Mouse (Mus musculus): Measurements from ENCODE around the gene Mrps27.
A peak's percentile ranks its signal among the peaks of the same experiment; 100 is the strongest.

Mrps27 gene

DNA sequence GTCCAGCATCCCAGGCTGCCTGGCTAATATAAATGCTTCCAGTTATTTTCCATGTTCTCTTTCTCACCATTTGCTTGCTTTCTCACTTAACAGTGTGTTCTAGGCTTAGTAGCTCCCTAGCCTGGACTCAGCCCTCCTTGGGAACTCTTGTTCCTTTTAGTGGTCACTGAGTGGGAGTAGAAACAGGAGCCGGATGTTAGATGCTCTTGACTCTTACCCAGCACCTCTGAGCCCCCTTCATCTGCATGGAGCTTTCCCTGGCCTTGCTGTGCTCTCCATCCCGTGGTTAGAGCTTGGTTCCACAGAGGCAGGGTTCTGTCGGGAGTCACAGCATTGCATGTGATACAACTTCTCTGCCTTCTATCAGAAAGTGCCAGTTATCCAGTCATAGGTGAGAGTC lies 7.0 kb downstream of the Mrps27 start:
- no peak for DNase-seq (ENCODE audit: low spot score in 2 of 2)

GRCm38 (mm10) chr13:99352758-99353489 lies 8.3 kb downstream of the Mrps27 start:
- peak; percentile 85 to 94 for DNase-seq (ENCODE audit: low spot score in 2 of 2)

GRCm38 (mm10) chr13:99353490-99353851 lies 8.9 kb downstream of the Mrps27 start:
- DNase-seq (ENCODE audit: low spot score in 2 of 2): no peak

DNA sequence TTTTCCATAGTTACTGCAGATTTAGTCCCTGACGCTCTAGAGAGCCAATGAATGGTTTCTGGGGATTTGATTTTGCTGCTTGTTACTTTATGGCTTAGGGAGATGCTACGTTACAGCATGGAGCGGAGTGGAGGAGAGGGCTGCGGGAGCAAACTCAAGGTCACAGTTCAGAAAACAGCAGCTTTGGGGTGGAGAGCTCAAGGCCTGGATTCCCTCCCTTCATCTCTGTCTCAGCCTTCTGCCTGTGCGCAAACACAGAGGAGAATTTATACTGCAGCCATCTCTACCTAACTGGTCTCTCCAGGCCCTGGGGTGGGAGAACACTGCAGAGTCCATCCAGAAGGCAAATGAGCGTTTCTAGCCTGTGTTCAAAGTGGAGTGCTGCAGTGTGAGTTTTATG lies 10.5 kb downstream of the Mrps27 start:
- no peak for DNase-seq (ENCODE audit: low spot score in 2 of 2)

DNA sequence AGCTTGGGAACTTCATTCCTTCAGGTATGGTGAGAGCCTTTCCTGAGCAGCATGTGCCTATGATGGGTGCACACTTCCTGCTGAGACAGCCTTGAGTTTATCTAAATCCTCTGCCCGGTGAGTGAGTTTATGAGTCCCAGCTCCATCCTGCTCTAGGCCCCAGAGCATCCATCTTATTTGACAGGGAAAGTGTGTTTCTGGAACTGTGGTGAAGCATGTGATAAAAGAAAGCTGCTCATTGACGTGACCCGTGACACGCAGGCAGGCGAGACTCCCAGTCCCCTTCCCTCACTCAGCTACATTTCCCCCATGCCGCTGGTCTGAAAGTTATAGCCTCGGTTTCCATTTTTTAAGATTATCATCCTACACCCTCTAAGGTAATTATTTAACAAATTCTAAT lies 11.3 kb downstream of the Mrps27 start:
- DNase-seq (ENCODE audit: low spot score in 2 of 2): no peak

- no peak for DNase-seq (ENCODE audit: low spot score in 2 of 2)
These were observed 12.1 kb downstream of the Mrps27 start for GRCm38 (mm10) chr13:99356428-99357265.

- no peak for DNase-seq (ENCODE audit: low spot score in 2 of 2)
These were observed 14.3 kb downstream of the Mrps27 start for GRCm38 (mm10) chr13:99358921-99359320.

DNA sequence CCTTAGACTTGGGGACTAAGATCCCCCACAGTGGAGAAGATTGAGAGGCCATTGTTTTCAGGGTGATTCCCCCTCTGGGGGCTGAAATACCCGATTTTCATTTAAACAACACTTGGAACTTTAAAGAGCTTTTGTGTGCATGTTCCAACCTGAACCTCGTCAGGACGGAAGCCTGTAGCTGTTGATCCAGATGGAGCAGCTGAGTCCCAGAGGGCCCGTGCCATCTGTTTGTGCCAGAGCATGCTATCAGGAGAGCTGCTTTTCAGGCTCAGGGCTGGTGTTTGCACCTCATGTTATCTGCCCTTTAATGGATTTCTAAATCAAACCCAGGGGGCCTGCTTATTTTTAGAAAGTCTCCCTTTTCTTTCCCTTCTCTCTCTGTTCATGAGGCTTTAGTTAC lies 19.3 kb downstream of the Mrps27 start:
- no peak for DNase-seq (ENCODE audit: low spot score in 2 of 2)

- DNase-seq (ENCODE audit: low spot score in 2 of 2): no peak
These were observed 22.0 kb downstream of the Mrps27 start for GRCm38 (mm10) chr13:99366422-99367175.

GRCm38 (mm10) chr13:99367554-99368174 lies 23.1 kb downstream of the Mrps27 start:
- DNase-seq (ENCODE audit: low spot score in 2 of 2): no peak

DNA sequence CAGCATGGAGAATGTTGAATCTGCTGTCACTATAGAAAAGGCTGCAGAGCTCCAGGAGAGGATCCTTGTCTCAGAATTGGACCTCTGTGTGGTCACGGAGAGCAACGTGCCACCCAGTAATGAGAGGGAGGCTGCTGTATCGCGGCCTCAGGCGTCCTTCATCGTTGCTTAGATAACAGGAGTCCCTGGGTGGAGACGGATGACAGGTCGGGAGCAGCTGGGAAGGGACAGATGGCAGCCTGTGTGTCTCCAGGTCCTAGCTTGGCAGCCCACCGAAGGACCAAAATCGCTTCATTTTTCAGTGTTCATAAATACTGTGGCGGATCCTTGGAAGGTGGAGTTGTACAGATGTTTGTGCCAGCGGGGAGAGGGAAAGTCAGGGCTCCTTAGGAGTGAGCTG lies 24.5 kb downstream of the Mrps27 start:
- no peak for DNase-seq (ENCODE audit: low spot score in 2 of 2)

DNA sequence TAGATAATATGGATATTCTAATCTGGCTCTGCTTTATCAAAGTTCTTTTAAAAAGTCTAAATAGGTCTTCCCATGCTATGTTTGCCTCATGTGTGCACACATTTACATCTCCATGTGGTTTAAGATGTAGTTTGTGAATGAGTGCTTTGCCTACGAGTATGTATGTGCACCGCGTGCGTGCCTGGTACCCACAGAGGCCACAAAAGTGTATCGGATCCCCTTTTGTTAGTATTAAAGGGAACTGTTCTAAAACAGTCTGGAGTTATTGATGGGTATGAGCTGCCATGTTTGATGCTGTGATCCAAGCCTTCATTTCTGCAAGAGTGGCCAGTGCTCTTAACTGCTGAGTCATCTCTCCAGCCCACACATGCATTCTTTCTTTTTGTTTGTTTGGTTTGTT lies 26.7 kb downstream of the Mrps27 start:
- DNase-seq (ENCODE audit: low spot score in 2 of 2): no peak

DNA sequence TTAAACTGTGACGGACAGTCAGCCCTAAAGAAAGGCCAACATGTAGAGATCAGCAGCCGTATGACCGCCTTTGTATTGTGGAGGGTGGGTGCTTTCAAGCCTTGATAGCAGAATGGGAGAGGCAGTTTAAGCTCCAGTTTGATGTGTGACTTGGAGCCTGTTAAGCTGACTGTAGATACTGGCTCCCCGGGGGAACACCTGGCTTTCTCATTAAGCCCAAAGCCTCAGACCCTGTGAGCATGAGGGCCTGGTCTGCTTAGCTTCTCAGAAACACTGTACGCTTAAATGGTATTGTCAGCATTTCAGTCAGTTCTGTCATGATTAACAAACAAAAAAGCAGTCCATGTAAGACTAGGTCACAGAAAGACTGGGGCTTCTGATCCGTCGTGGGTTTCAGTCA lies 29.1 kb downstream of the Mrps27 start:
- no peak for DNase-seq (ENCODE audit: low spot score in 2 of 2)

- DNase-seq (ENCODE audit: low spot score in 2 of 2): no peak
These were observed 29.6 kb downstream of the Mrps27 start for GRCm38 (mm10) chr13:99374191-99374590.

DNA sequence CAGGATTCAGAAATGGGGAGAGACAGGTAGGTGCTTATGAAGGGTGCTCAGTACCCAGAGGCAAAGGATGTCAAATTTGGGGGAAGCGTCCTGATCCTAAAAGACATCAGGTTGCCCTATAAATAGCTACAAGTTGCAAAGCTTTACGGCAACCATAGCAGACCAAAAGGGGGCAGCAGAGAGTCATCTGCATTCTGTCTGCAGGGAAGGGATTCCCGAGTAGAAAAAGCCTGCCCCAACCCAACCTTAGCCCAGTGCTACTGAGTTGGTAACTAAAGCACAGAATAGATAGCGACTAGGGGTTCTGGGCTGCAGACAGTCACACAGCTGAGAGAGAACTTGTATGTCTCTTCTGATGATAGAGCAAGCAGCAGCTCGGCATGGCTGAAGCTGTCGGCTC lies 31.0 kb downstream of the Mrps27 start:
- DNase-seq (ENCODE audit: low spot score in 2 of 2): peak; percentile 64 to 73

DNA sequence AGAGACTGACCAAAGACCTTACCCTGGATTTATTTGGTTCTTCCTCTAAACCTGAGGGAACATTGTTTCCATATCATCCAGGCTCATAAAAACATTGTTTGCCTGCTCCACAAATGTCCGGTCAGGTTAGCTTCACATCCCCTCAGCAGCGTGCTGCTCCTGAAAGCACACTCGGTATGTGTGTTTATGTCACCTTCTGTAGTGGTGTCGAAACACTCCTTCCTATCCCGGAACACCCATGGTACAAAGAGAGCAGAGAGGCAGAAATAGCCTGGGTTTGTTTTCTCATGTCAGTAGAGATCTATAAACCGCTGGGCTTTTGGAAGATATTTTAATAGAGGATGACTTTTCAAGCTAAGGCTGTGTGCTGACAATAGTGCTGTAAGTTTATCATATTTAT lies 32.5 kb downstream of the Mrps27 start:
- no peak for DNase-seq (ENCODE audit: low spot score in 2 of 2)

DNA sequence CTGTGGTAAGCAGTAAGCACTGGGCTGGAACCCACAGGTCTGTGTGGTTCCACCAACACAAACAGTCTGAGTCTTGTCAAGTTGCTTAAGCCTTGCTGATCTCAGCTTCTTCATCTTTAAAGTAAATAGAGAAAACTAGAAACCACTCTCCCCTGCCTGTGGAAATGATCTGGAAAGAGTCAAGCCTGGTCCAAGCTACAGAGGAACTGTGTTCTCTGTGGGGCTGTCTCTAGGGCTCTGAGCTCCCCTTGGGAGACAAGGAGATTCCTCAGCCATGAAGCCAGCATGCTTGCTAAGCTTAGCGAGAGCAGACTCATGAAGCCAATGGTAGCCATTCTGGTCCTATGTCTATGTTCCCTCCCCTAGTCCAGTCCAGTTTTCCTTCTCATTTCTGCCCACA lies 33.6 kb downstream of the Mrps27 start:
- DNase-seq (ENCODE audit: low spot score in 2 of 2): no peak

DNA sequence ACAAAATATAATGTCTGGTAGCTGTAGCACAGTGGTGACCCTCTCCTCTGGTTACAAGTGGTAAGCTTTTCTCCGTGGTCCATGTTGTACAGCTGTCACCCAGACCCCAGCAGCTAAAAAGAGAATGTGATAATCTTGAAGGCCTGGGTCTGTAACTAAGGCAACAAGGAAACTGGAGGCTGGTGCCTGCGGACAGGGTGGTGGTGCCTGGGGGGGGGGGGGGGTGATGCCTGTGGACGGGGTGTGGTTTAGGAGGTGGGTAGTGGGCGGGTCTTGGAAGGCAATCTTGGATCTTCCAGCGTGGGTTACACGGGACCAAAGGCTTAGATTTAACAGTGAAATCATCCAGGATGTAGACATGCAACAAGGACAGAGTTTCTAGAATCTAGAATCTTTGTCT lies 37.8 kb downstream of the Mrps27 start:
- DNase-seq (ENCODE audit: low spot score in 2 of 2): no peak

GRCm38 (mm10) chr13:99384555-99385203 lies 40.1 kb downstream of the Mrps27 start:
- no peak for DNase-seq (ENCODE audit: low spot score in 2 of 2)

GRCm38 (mm10) chr13:99385911-99386310 lies 41.3 kb downstream of the Mrps27 start:
- DNase-seq (ENCODE audit: low spot score in 2 of 2): no peak

- DNase-seq (ENCODE audit: low spot score in 2 of 2): no peak
These were observed 41.8 kb downstream of the Mrps27 start for GRCm38 (mm10) chr13:99386341-99386740.
